Mouse (Mus musculus) sigmoid colon, adult 10 weeks (tissue): ENCODE results near the gene Aire. TPM values are rescaled to one million over a fixed set of nuclear protein-coding genes. Genes with fewer than 3 reads are reported as not detected.

ENCODE experiments used
- polyA plus RNA-seq: library from polyadenylated mRNA; stranded (reverse); fragments of 350-450 nt; fragmentation: Illumina TruSeq; extraction: RNeasy Lipid Tissue Mini Kit (QIAGEN cat#74804); gene quantifications from one replicate; pipeline ENCODE4 v1.2.3, GENCODE M21; 2014; ENCODE audit warnings: low read depth, low replicate concordance

Aire gene
- not detected for polyA plus RNA-seq

GRCm38 (mm10) chr10:78043406-78043836 lies at the start of gene Aire:
Gene Aire (minus strand): TSS chr10:78043610.

DNA sequence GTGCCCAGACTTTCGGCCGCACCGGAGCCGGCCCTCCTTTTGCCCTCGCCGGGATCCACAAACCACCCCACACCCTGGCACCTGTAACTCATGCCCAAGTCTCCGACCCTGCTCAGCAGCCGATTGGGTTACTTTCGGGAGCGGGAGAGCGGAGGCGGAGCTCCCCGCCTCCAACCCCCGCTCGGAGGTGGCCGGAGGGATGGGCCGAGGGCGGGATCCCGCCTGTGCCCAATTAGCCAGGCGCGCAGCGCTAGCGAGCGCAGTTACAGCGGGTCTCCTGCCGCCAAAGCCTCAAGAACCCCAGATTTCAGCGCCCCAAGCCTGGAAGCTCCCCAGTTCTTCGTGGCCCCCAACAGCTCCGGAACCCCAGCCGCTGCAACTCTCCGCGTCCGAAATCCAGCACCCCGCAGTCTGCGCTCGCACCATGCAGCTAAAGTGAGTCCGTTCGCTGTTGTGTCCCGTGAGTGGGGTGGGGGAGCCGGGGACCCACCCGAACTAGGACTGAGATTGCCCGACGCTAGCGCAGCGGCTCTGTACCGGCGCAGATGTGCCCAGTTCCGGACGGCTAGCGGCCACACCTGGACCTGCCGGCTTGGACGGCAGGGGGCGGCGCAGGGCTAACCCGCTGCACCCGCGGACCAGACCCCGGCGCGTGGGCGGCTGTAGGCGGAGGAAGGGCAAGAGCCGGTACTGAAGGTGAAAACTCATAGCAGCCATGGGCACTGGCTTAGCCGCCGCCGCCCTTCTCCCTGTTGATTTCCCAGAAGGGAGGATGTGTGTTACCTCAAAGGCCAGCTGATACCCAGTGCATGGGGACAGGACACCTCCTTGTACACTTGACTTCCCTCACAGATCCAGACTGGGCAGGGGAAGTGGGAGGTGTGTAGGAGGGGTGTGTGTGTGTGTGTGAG lies 25.9 kb upstream of the Aire start, which contains the start of gene Icosl:
Icosl (plus strand) TSS at position 202 of the 911 bp plus-strand sequence.

GRCm38 (mm10) chr10:78041647-78042046 lies 1.8 kb downstream of the Aire start, which contains the start of gene Dnmt3l:
Gene Dnmt3l (plus strand): TSS chr10:78041947.

GRCm38 (mm10) chr10:78009945-78010293 lies 33.5 kb downstream of the Aire start, which contains the start of gene Pfkl:
Gene Pfkl (minus strand): TSS chr10:78010083.

Other genes with a start within 250 kb of the Aire start
- gene Gm9639, start 248.5 kb downstream of the Aire start, polyA plus RNA-seq, result not detected
- gene Gm19668, start 244.5 kb downstream of the Aire start, polyA plus RNA-seq, result not detected
- not detected for gene Gm9507, start 231.8 kb downstream of the Aire start, polyA plus RNA-seq
- gene Gm2696, start 228.9 kb downstream of the Aire start, polyA plus RNA-seq, result not detected
- not detected for gene Krtap10-4, start 216.5 kb downstream of the Aire start, polyA plus RNA-seq
- not detected for gene Krtap10-10, start 207.7 kb downstream of the Aire start, polyA plus RNA-seq
- not detected for gene Gm36176, start 196.8 kb downstream of the Aire start, polyA plus RNA-seq
- not detected for gene Gm10318, start 190.8 kb downstream of the Aire start, polyA plus RNA-seq
- gene Gm3285, start 181.6 kb downstream of the Aire start, polyA plus RNA-seq, result not detected
- gene Lrrc3, start 141.1 kb downstream of the Aire start, polyA plus RNA-seq, result 2.1 TPM
- 0.38 TPM for gene Trpm2, start 73.0 kb downstream of the Aire start, polyA plus RNA-seq
- 1.0 TPM for gene 1810043G02Rik, start 65.1 kb downstream of the Aire start, polyA plus RNA-seq
- gene Pfkl, start 33.5 kb downstream of the Aire start, polyA plus RNA-seq, result 2.6 TPM
- 0.41 TPM for gene Dnmt3l, start 1.7 kb downstream of the Aire start, polyA plus RNA-seq
- 8.6 TPM for gene Icosl, start 25.7 kb upstream of the Aire start, polyA plus RNA-seq
- 16.9 TPM for gene D10Jhu81e, start 126.2 kb upstream of the Aire start, polyA plus RNA-seq
- 2.3 TPM for gene Pwp2, start 141.5 kb upstream of the Aire start, polyA plus RNA-seq
- 25.0 TPM for gene Trappc10, start 201.0 kb upstream of the Aire start, polyA plus RNA-seq